Mouse (Mus musculus): Measurements from ENCODE around the gene Gal3st1. TPM values are rescaled to one million over a fixed set of nuclear protein-coding genes. Genes with fewer than 3 reads are reported as not detected.
A peak's percentile ranks its signal among the peaks of the same experiment; 100 is the strongest.
"Not testable (repeated sequence)": the region's sequence is repeated elsewhere in the genome, so short reads cannot be mapped to it uniquely, and the experiment has no call there.

Gene Gal3st1
- polyA plus RNA-seq, 1 experiment from 2014 or later: 2.4 TPM

GRCm38 (mm10) chr11:4012616-4013015 is 29.2 kb downstream of the Gal3st1 start:
- Histone ChIP-seq H3K36me3 (no peaks in the 10 kb centered on the region), H3K4me2 (replicated peaks) (no peak overlapping the region), H3K4me1 (no peaks in the 10 kb centered on the region), H3K9me3 (replicated peaks) (no peaks in the 10 kb centered on the region), H3K27ac (replicated peaks) (no peak overlapping the region), H3K27me3 (no peaks in the 10 kb centered on the region), H3K4me3 (replicated peaks) (no peak overlapping the region), H3K9ac (no peak overlapping the region)
- 66% methylated on average over 1 of the region's 1 CpGs for WGBS
- ATAC-seq (ENCODE audit: insufficient number of reproducible peaks, low FRiP score, low TSS enrichment, low read depth): no peak

- H3K27ac ChIP-seq (replicated peaks); ATAC-seq (ENCODE audit: insufficient number of reproducible peaks, low FRiP score, low TSS enrichment, low read depth); H3K9ac ChIP-seq; H3K36me3 ChIP-seq; H3K27me3 ChIP-seq; H3K4me2 ChIP-seq (replicated peaks); H3K4me1 ChIP-seq; H3K4me3 ChIP-seq (replicated peaks); H3K9me3 ChIP-seq (replicated peaks): not testable (repeated sequence)
- 92% methylated on average over 14 of the region's 14 CpGs for WGBS
Measured at GRCm38 (mm10) chr11:4015796-4016195, 32.4 kb downstream of the Gal3st1 start.

DNA sequence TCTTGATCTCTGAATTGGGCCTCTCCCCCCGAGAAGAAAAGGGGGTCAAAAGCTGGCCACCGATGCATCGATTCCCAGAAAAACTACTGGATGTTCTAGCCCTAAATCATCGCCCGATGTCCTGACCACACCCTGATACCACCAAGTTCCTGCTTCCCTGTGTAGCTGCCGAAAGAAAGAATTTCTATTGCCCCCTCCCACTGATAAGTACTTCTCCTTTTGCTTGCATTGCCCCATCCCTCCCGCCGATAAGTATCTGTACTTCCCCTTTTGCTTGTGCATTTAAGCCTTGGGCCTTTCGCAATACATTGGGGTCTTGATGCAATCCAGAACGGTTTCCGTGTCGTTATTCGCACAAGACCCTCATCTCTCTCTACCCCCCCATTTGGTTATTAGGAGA is 38.7 kb downstream of the Gal3st1 start:
- not testable (repeated sequence) for ATAC-seq (ENCODE audit: insufficient number of reproducible peaks, low FRiP score, low TSS enrichment, low read depth); H3K27me3 ChIP-seq; H3K9ac ChIP-seq; H3K4me2 ChIP-seq (replicated peaks); H3K4me1 ChIP-seq; H3K27ac ChIP-seq (replicated peaks); H3K36me3 ChIP-seq; H3K9me3 ChIP-seq (replicated peaks); H3K4me3 ChIP-seq (replicated peaks)
- WGBS: 85% methylated on average over 13 of the region's 13 CpGs

GRCm38 (mm10) chr11:4023321-4023720 is 39.9 kb downstream of the Gal3st1 start:
- no peaks in the 10 kb centered on the region for H3K4me1 ChIP-seq
- H3K36me3 ChIP-seq: no peaks in the 10 kb centered on the region
- no peaks in the 10 kb centered on the region for H3K9me3 ChIP-seq (replicated peaks)
- no peak overlapping the region for H3K27ac ChIP-seq (replicated peaks)
- WGBS: 67% methylated on average over 2 of the region's 2 CpGs
- H3K4me2 ChIP-seq (replicated peaks): no peak overlapping the region
- no peak for ATAC-seq (ENCODE audit: insufficient number of reproducible peaks, low FRiP score, low TSS enrichment, low read depth)
- H3K4me3 ChIP-seq (replicated peaks): no peak overlapping the region
- no peak overlapping the region for H3K9ac ChIP-seq
- H3K27me3 ChIP-seq: no peaks in the 10 kb centered on the region

DNA sequence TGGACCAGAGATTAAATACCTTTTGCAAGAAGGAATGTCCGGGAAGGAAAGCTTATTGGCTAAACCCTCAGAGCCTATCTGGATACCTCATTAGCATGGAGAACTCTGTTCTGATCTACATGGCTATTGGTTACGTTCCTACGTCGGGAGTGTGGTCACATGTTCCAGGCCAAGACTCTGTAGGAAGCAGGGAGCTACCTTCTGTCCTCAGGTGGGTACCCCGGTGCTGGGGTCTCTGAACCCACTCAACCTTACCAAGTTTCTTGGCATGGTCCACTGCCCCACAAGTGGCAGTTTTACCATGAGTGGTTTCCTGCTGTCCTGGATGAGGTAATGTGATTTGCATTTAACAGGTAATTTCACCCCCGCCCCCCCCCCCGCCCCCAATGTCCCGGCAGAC is 43.6 kb downstream of the Gal3st1 start:
- Histone ChIP-seq H3K4me3 (replicated peaks) (no peak overlapping the region), H3K4me2 (replicated peaks) (no peak overlapping the region), H3K4me1 (no peaks in the 10 kb centered on the region), H3K36me3 (no peaks in the 10 kb centered on the region), H3K9me3 (replicated peaks) (no peaks in the 10 kb centered on the region), H3K27me3 (peaks cover 3% of the 10 kb centered on the region; the same call in 1 of the 2 replicates), H3K27ac (replicated peaks) (no peak overlapping the region), H3K9ac (no peak overlapping the region)
- WGBS: 76% methylated on average over 8 of the region's 8 CpGs
- ATAC-seq (ENCODE audit: insufficient number of reproducible peaks, low FRiP score, low TSS enrichment, low read depth): no peak

DNA sequence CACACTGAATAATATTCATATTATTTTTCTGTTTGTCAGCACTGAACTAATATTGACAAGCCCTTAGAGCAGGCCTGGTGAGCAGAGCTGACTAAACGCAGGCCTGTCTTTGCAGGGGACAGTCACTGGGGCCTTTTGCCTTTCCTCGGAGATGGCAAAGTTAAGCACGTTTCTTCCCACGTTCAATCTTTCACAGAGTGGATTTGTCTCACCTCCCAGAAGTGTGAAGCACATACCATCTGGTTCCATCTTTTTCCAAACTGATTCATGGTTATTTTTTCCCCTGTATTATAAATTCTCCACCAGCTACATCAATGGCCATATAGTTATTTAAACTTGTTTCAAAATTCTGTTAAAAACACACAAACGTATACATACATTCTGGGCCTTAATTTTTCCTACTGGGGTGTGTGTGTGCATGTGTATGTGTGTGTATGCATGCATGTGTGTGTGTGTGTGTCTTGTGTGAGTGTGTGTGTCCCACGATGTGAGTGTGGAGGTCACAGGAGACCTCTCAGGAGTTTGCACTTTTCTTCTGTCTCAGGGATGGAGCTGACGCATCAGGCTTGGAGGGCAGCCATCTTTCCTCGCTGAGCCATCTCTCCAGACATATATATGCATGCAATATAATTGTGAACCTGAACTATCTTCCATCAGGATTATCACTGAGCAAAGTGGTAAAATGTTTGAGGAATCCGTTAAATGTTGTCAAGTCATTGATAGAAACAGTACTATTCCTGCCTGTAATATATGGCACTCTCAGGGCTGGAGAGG is 44.3 kb downstream of the Gal3st1 start:
- H3K9ac ChIP-seq: no peak overlapping the region
- H3K27ac ChIP-seq (replicated peaks): no peak overlapping the region
- H3K9me3 ChIP-seq (replicated peaks): no peaks in the 10 kb centered on the region
- no peaks in the 10 kb centered on the region for H3K4me1 ChIP-seq
- no peak overlapping the region for H3K4me2 ChIP-seq (replicated peaks)
- no peaks in the 10 kb centered on the region for H3K36me3 ChIP-seq
- ATAC-seq (ENCODE audit: insufficient number of reproducible peaks, low FRiP score, low TSS enrichment, low read depth): no peak
- peaks cover 3% of the 10 kb centered on the region; the same call in 1 of the 2 replicates for H3K27me3 ChIP-seq
- 76% methylated on average over 9 of the region's 9 CpGs for WGBS
- no peak overlapping the region for H3K4me3 ChIP-seq (replicated peaks)

- no peaks in the 10 kb centered on the region for H3K4me1 ChIP-seq
- ATAC-seq (ENCODE audit: insufficient number of reproducible peaks, low FRiP score, low TSS enrichment, low read depth): no peak
Measured at GRCm38 (mm10) chr11:4029343-4029742, 45.9 kb downstream of the Gal3st1 start.

DNA sequence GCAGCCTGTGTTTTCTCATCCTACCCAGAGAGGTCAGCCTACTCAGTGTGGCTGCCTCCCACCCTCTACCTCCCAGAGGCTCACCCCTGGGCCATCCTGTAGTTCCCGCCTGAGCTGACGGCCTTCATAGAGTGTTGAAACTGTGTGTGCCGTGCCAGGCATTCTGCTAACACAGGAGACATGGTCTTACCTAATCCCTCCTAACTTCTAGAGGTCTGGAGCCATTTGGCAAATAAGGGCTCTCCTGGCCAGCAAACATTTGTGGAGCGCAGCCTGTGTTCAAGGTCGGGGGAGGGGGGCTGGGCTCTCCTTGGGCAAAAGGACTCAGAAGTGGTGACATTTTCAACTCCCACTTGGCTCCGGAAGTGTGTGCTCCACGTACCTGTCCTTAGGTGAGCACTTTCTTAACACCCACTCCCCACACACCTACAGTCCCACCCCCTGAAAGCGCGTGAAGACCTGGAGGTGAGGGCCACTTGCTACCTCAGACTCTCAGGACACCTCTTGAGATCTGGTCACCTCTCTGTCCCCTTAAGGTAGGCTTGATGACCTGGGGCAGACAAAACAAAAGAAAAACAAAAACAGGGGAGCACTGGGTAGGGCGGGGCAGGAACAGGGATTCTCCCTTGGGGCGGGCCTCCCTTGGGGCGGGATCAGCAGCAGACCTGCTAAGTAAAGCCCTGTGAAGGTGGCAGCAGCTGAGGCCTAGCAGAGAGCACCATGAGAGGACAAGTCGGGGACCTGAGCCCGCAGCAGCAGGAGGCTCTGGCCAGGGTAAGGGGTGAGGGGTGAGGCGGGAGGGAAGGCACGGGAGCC is 47.9 kb downstream of the Gal3st1 start, which contains the start of gene Sec14l4:
Gene Sec14l4 (plus strand): TSS at position 337 of the 816 bp plus-strand sequence.
- Histone ChIP-seq H3K27me3 (peaks cover 3% of the 10 kb centered on the region; the same call in 1 of the 2 replicates), H3K9me3 (replicated peaks) (no peaks in the 10 kb centered on the region), H3K9ac (no peak within 1 kb of the TSS), H3K4me2 (replicated peaks) (no peak within 1 kb of the TSS), H3K4me3 (replicated peaks) (no peak within 1 kb of the TSS; the same call in 1 of the 2 replicates), H3K4me1 (no peaks in the 10 kb centered on the region), H3K27ac (replicated peaks) (no peak within 1 kb of the TSS), H3K36me3 (no peaks in the 10 kb centered on the region)
- ATAC-seq (ENCODE audit: insufficient number of reproducible peaks, low FRiP score, low TSS enrichment, low read depth): peak; percentile 51; the same call in 1 of the 2 replicates
- 36% methylated on average over 16 of the region's 16 CpGs for WGBS

More at GRCm38 (mm10) chr11:4029343-4029742, 45.9 kb downstream of the Gal3st1 start:
- Histone ChIP-seq H3K9me3 (replicated peaks) (no peaks in the 10 kb centered on the region), H3K4me3 (replicated peaks) (no peak overlapping the region), H3K27ac (replicated peaks) (no peak overlapping the region), H3K27me3 (peaks cover 3% of the 10 kb centered on the region; the same call in 1 of the 2 replicates), H3K9ac (no peak overlapping the region), H3K4me2 (replicated peaks) (no peak overlapping the region), H3K36me3 (no peaks in the 10 kb centered on the region)
- WGBS: 64% methylated on average over 4 of the region's 4 CpGs

DNA sequence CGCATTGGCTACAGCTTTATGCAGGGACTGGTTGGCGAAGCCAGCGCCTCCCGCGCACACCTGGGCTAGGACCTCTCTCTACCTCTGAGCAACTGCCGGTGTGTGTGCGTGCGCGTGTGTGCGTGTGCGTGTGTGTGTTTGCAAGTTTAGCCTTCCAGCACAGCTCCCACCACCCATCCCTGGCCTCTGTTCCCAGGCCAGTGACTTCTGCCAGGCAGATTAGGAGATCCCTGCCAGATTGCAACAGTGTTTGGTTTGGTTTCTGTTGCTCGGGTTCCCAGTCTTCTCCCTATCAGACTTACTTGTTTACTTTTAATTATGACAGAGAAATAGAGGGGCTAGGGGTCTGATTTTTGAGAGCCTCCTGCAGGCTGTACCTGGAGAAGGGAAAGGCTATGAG is 48.5 kb downstream of the Gal3st1 start:
- no peaks in the 10 kb centered on the region for H3K4me1 ChIP-seq
- no peak for ATAC-seq (ENCODE audit: insufficient number of reproducible peaks, low FRiP score, low TSS enrichment, low read depth)
- peaks cover 3% of the 10 kb centered on the region; the same call in 1 of the 2 replicates for H3K27me3 ChIP-seq
- H3K9me3 ChIP-seq (replicated peaks): no peaks in the 10 kb centered on the region
- no peak overlapping the region for H3K4me2 ChIP-seq (replicated peaks)
- H3K9ac ChIP-seq: no peak overlapping the region
- no peaks in the 10 kb centered on the region for H3K36me3 ChIP-seq
- 27% methylated on average over 12 of the region's 12 CpGs for WGBS
- H3K4me3 ChIP-seq (replicated peaks): no peak overlapping the region; the same call in 1 of the 2 replicates
- H3K27ac ChIP-seq (replicated peaks): no peak overlapping the region

DNA sequence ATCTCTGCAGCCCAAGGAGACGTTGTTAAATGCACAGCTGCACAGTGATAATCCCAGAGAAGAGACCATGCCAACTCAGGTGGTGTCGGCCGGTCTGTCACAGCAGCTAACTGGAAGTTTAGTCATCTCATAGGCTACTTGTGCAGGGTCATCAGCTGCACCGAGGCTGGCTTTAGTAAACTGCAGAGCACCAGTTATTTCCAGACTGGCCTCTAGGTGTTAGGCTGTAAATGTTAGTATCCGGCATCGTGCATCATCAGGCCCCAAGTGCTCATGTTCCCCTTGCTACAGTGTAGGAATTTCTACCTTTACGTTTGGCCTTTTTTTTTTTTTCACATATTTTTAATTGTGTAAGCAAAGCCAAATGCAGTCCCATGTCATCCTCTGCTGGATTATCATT is 50.0 kb downstream of the Gal3st1 start:
- no peak overlapping the region for H3K4me2 ChIP-seq (replicated peaks)
- ATAC-seq (ENCODE audit: insufficient number of reproducible peaks, low FRiP score, low TSS enrichment, low read depth): no peak
- H3K9me3 ChIP-seq (replicated peaks): no peaks in the 10 kb centered on the region
- H3K36me3 ChIP-seq: no peaks in the 10 kb centered on the region
- no peaks in the 10 kb centered on the region for H3K4me1 ChIP-seq
- peaks cover 3% of the 10 kb centered on the region; the same call in 1 of the 2 replicates for H3K27me3 ChIP-seq
- H3K27ac ChIP-seq (replicated peaks): no peak overlapping the region
- 69% methylated on average over 7 of the region's 7 CpGs for WGBS
- no peak overlapping the region for H3K9ac ChIP-seq
- no peak overlapping the region for H3K4me3 ChIP-seq (replicated peaks)

DNA sequence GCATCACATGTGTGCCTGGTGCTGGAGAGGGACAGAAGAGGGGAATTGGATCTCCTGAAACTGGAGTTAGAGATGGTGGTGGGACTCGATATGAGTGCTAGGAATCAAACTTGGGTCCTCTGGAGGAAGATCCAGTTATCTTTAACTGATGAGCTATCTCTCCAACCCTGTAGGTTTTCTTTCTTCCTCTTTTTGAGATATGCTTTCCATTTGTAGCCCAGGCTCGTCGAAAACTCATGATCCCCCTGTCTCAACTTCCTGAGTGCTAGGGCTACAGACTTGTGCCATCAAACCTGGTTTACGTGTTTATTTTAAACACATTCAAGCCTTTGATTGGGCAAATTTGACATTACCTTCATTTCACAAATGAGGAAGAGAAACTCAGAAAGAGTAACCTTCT is 50.7 kb downstream of the Gal3st1 start:
- H3K4me1 ChIP-seq: no peaks in the 10 kb centered on the region
- 88% methylated on average over 4 of the region's 4 CpGs for WGBS
- H3K4me2 ChIP-seq (replicated peaks): no peak overlapping the region
- H3K27ac ChIP-seq (replicated peaks): no peak overlapping the region
- H3K36me3 ChIP-seq: no peaks in the 10 kb centered on the region
- peaks cover 3% of the 10 kb centered on the region; the same call in 1 of the 2 replicates for H3K27me3 ChIP-seq
- no peak for ATAC-seq (ENCODE audit: insufficient number of reproducible peaks, low FRiP score, low TSS enrichment, low read depth)
- no peak overlapping the region for H3K4me3 ChIP-seq (replicated peaks)
- H3K9me3 ChIP-seq (replicated peaks): no peaks in the 10 kb centered on the region
- no peak overlapping the region for H3K9ac ChIP-seq

Data from embryonic facial prominence, embryonic 15.5 days (tissue).